Mouse (Mus musculus) C2C12 (cell line): ENCODE results near the gene Pkmyt1.

Experiments
- CEBPB ChIP-seq: IDR thresholded peaks from one replicate; pipeline ENCODE4 v1.6.1; 2011; ENCODE audit warnings: low read depth, mild to moderate bottlenecking, control low read depth, moderate library complexity
- CTCF ChIP-seq: IDR thresholded peaks from one replicate; pipeline ENCODE4 v1.5.1; 2011; ENCODE audit not compliant: control insufficient read depth, insufficient read depth, insufficient read length
- MAX ChIP-seq: IDR thresholded peaks from one replicate; pipeline ENCODE4 v1.6.1; 2011; ENCODE audit warnings: mild to moderate bottlenecking, control low read depth
- MYOG ChIP-seq: IDR thresholded peaks from one replicate; pipeline ENCODE4 v1.6.1; 2011; ENCODE audit not compliant: control insufficient read depth, insufficient read length; ENCODE audit errors: extremely low read depth
- USF1 ChIP-seq: IDR thresholded peaks from one replicate; pipeline ENCODE4 v1.6.1; 2011; ENCODE audit warnings: low read depth, mild to moderate bottlenecking, control low read depth, moderate library complexity

DNA sequence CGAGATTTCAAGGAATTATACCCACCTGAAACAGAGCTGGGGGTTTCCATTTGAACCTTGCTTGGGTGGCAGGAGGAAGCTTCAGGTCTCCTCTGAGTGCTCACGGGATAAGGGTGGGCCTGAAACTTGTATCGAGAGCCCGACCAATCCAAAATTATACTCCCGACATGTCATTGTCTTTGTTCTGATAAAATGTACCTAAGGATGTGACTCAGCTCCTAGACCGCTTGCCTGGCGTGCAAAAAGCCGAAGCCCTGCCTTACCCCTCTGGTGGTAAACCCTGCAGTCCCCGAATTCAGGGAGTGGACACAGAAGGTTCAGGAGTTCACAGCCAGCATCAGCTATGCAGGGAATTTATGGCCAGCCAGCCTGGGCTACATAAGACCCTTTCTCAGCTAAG, 45.8 kb upstream of the Pkmyt1 start:
- TF ChIP-seq CTCF: no peak
- no peak for TF ChIP-seq MAX
- TF ChIP-seq MYOG: no peak
- TF ChIP-seq CEBPB: no peak
- TF ChIP-seq USF1: no peak
